Mouse (Mus musculus) midbrain, postnatal 0 days (tissue): ENCODE measurements at regions not wholly inside any gene's neighbourhood (a gene's known extent, or its start where the extent isn't known, plus 50 kb on each side); places are given as distances from the start of the nearest gene placed in this dataset.

ENCODE experiments used
- ATAC-seq: fragments of 200-750 bp; cut with Nextera tagmentation; 2 replicates; pipeline ENCODE4 v1.8.0; 2017; ENCODE audit warnings: moderate number of reproducible peaks, mild to moderate bottlenecking, moderate TSS enrichment, moderate library complexity; ENCODE audit not compliant: low FRiP score
- DNase-seq: peaks from one replicate; pipeline ENCODE4 v3.0.0-alpha.2; 2015; ENCODE audit warnings: low spot score
- H3K27ac ChIP-seq: fragments of 300-500 bp; sonication (generic); 2 replicates; pipeline ENCODE4 v1.5.1; 2014; ENCODE audit warnings: low read depth, mild to moderate bottlenecking, low read length, mixed read lengths
- H3K27me3 ChIP-seq: fragments of 300-500 bp; sonication (generic); 2 replicates; pipeline ENCODE4 v1.6.1; 2014; ENCODE audit warnings: low read length, control low read depth, mixed read lengths; ENCODE audit not compliant: insufficient read depth
- H3K36me3 ChIP-seq: fragments of 300-500 bp; sonication (generic); 2 replicates; pipeline ENCODE4 v1.6.1; 2014; ENCODE audit warnings: low read length, control low read depth, mixed read lengths; ENCODE audit not compliant: insufficient read depth
- H3K4me1 ChIP-seq: fragments of 300-500 bp; sonication (generic); 2 replicates; pipeline ENCODE4 v1.6.1; 2014; ENCODE audit warnings: mild to moderate bottlenecking, control low read depth, antibody characterized with exemption, low read length, mixed read lengths; ENCODE audit not compliant: insufficient read depth
- H3K4me2 ChIP-seq: fragments of 300-500 bp; sonication (generic); 2 replicates; pipeline ENCODE4 v1.6.1; 2014; ENCODE audit warnings: low read depth, mild to moderate bottlenecking, low read length, mixed read lengths; ENCODE audit not compliant: poor library complexity, severe bottlenecking
- H3K4me3 ChIP-seq: fragments of 300-500 bp; sonication (generic); 2 replicates; pipeline ENCODE4 v1.5.1; 2014; ENCODE audit warnings: low read depth, mild to moderate bottlenecking, low read length, moderate library complexity
- H3K9ac ChIP-seq: fragments of 300-500 bp; sonication (generic); replicated peaks from 2 replicates; pipeline ENCODE4 v1.6.1; 2014; ENCODE audit warnings: mild to moderate bottlenecking, low read length, moderate library complexity, mixed read lengths; ENCODE audit not compliant: poor library complexity, severe bottlenecking
- H3K9me3 ChIP-seq: fragments of 300-500 bp; sonication (generic); 2 replicates; pipeline ENCODE4 v1.6.1; 2016; ENCODE audit warnings: low read length, control low read depth
- CTCF ChIP-seq: IDR thresholded peaks from 2 replicates; pipeline ENCODE4 v1.5.1; 2016; ENCODE audit warnings: antibody characterized with exemption, mild to moderate bottlenecking
- whole genome bisulfite sequencing: fragments of 180-500 bp; shearing (Covaris S2); extraction: QIAGEN DNeasy Blood & Tissue Kit; methylation state at CpG from one replicate; pipeline ENCODE4 v1.1.7; 2014; 5-methylcytosine and 5-hydroxymethylcytosine counted together

- H3K36me3 ChIP-seq, result no peaks in the 10 kb centered on the region
- 86% methylated on average over 8 of the region's 8 CpGs for WGBS
- no peaks in the 10 kb centered on the region for H3K27me3 ChIP-seq
- H3K4me1 ChIP-seq, result no peaks in the 10 kb centered on the region
- ATAC-seq, result no peak
- H3K9ac ChIP-seq, result no peak overlapping the region
- H3K9me3 ChIP-seq, result no peaks in the 10 kb centered on the region
- H3K27ac ChIP-seq, result no peak overlapping the region
- DNase-seq, result no peak
- H3K4me2 ChIP-seq, result no peak overlapping the region
- no peak overlapping the region for H3K4me3 ChIP-seq
- TF ChIP-seq CTCF, result no peak
Measured at GRCm38 (mm10) chr13:11192471-11192870, 831.8 kb upstream of the Chrm3 start.

GRCm38 (mm10) chr13:11181191-11181590 lies 820.5 kb upstream of the Chrm3 start:
- ATAC-seq, result no peak
- Histone ChIP-seq H3K4me3 (no peak overlapping the region), H3K4me1 (no peaks in the 10 kb centered on the region), H3K36me3 (no peaks in the 10 kb centered on the region), H3K9ac (no peak overlapping the region), H3K27me3 (no peaks in the 10 kb centered on the region), H3K27ac (no peak overlapping the region), H3K4me2 (no peak overlapping the region), H3K9me3 (no peaks in the 10 kb centered on the region)
- TF ChIP-seq CTCF, result no peak
- DNase-seq, result peak; percentile 42

- Histone ChIP-seq H3K4me1 (no peaks in the 10 kb centered on the region), H3K36me3 (no peaks in the 10 kb centered on the region), H3K9me3 (no peaks in the 10 kb centered on the region), H3K27me3 (no peaks in the 10 kb centered on the region), H3K4me2 (no peak overlapping the region), H3K4me3 (no peak overlapping the region), H3K27ac (no peak overlapping the region), H3K9ac (no peak overlapping the region)
- no peak for DNase-seq
- TF ChIP-seq CTCF, result no peak
- 90% methylated on average over 1 of the region's 1 CpGs for WGBS
- no peak for ATAC-seq
Measured at GRCm38 (mm10) chr13:11180356-11180755, 819.7 kb upstream of the Chrm3 start.

GRCm38 (mm10) chr13:11178586-11178985 lies 817.9 kb upstream of the Chrm3 start:
- H3K4me1 ChIP-seq, result no peaks in the 10 kb centered on the region
- no peak overlapping the region for H3K27ac ChIP-seq
- no peak overlapping the region for H3K4me2 ChIP-seq
- no peak overlapping the region for H3K4me3 ChIP-seq
- 83% methylated on average over 2 of the region's 2 CpGs for WGBS
- TF ChIP-seq CTCF, result no peak
- ATAC-seq (no peak), DNase-seq (no peak)
- H3K9ac ChIP-seq, result no peak overlapping the region
- H3K36me3 ChIP-seq, result no peaks in the 10 kb centered on the region
- H3K27me3 ChIP-seq, result no peaks in the 10 kb centered on the region
- H3K9me3 ChIP-seq, result no peaks in the 10 kb centered on the region

- ATAC-seq, result no peak
- no peaks in the 10 kb centered on the region for H3K36me3 ChIP-seq
- H3K4me1 ChIP-seq, result no peaks in the 10 kb centered on the region
- no peaks in the 10 kb centered on the region for H3K9me3 ChIP-seq
- H3K27ac ChIP-seq, result no peak overlapping the region
- no peak for DNase-seq
- 57% methylated on average over 6 of the region's 6 CpGs for whole genome bisulfite sequencing
- no peak overlapping the region for H3K9ac ChIP-seq
- H3K4me2 ChIP-seq, result no peak overlapping the region
- no peak for TF ChIP-seq CTCF
- no peaks in the 10 kb centered on the region for H3K27me3 ChIP-seq
- H3K4me3 ChIP-seq, result no peak overlapping the region
Measured at GRCm38 (mm10) chr13:11177642-11178420, 817.2 kb upstream of the Chrm3 start.

- H3K4me2 ChIP-seq, result no peak overlapping the region
- no peaks in the 10 kb centered on the region for H3K9me3 ChIP-seq
- no peaks in the 10 kb centered on the region for H3K4me1 ChIP-seq
- no peak for TF ChIP-seq CTCF
- H3K27ac ChIP-seq, result no peak overlapping the region
- H3K9ac ChIP-seq, result no peak overlapping the region
- WGBS, result 53% methylated on average over 5 of the region's 5 CpGs
- H3K4me3 ChIP-seq, result no peak overlapping the region
- H3K27me3 ChIP-seq, result no peaks in the 10 kb centered on the region
- DNase-seq, result no peak
- H3K36me3 ChIP-seq, result no peaks in the 10 kb centered on the region
- peak; percentile 68 for ATAC-seq
Measured at GRCm38 (mm10) chr13:11167115-11167514, 806.5 kb upstream of the Chrm3 start.
